Mouse (Mus musculus) mouse embryonic stem cell (cell line): ENCODE data around the gene Axdnd1.
"Not testable (repeated sequence)": the region's sequence is repeated elsewhere in the genome, so short reads cannot be mapped to it uniquely, and the experiment has no call there.

ENCODE experiments used
- in situ Hi-C, 2 experiments: fragments of 300-500 bp; cut with MboI; formaldehyde crosslinking; loops; 1 replicate in 1 of 2; 3 replicates in 1 of 2; pipeline ENCODE4 v1.14.3; 2019 to 2020; ENCODE audit warnings: low sequenced_read_pairs in 2 of 2, low pct_unique_long_range_greater_than_20kb in 1 of 2, mixed read lengths in 1 of 2; ENCODE audit not compliant: unreplicated experiment in 1 of 2

Axdnd1 gene

DNA sequence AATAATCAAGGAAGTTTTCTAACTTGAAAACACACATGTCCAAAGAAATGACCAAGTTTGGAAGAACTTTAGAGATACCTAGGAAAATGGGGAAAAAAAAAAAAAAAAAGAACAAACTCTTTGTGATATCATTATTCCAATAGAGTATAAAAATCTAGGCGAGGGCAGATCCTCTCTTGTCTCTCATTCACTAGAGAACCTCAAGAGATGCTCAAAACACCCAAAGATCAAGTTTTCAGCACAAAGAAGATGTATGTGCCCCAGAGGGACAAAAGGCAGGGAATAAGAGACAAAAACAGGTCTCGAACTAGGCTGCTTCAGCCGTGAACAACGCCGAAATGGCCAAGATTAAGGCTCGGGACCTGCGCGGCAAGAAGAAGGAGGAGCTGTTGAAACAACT, 55.2 kb downstream of the Axdnd1 start, which contains the start of gene Gm2000:
Gene Gm2000 (plus strand): TSS at position 301 of the 400 bp plus-strand sequence.
- in situ Hi-C loops = no loop called here

DNA sequence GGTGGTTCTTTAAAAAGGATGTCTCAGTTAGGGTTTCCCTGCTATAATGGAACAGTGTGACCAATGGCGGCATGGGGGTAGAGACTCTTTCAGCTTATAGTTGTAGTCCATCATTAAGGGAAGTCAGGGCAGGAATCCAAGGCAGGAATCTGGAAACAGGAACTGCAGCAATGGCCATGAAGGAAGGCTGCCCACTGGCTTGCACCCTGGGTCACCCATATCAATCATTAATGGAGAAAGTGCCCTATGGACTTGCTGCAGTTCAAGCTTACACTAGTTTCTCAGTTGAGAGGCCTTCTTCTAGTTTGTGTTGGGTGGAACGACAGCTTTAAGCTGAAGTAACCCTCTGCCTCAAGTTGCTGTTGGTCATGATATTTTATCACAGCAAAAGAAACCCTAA, 68.5 kb downstream of the Axdnd1 start:
- in situ Hi-C loops = no loop called here

DNA sequence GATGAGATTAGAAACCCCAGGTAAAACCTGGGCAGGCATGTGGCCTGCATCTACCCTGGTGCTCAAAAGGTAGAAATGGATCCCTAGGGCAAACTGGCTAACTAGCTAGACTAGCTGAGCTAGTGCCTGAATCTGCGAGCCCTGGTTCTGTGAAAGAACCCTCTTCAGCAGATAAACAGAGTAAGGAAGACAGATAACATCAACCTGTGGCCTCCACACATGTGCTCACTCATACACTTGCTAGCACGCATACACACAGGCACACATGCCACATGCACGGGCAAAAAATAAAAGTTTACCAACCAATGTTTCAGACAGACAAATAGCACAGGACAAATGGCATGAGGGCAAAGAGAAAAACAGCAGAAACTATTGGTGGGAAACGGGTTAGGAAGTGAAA, 70.5 kb downstream of the Axdnd1 start:
- in situ Hi-C loops = no loop called here

DNA sequence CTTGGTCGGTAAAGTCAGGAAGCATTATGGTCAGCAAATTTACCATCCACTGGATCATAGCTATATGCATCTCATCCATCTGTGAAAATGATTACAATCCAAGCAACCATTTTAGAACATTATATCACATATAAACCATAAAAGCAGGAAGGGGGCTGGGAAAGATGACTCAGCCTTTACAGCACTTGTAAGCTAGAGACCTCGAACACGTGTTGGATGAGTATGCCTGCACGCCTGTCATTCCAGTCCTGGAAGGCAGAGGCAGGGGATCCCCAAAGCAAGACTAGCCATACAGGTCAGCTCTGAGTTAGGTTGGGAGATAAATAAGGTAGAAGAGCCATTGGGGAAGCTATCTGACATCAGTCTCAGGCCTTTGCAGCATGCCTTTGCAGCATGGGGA, 71.9 kb downstream of the Axdnd1 start:
- in situ Hi-C loops = no loop called here

DNA sequence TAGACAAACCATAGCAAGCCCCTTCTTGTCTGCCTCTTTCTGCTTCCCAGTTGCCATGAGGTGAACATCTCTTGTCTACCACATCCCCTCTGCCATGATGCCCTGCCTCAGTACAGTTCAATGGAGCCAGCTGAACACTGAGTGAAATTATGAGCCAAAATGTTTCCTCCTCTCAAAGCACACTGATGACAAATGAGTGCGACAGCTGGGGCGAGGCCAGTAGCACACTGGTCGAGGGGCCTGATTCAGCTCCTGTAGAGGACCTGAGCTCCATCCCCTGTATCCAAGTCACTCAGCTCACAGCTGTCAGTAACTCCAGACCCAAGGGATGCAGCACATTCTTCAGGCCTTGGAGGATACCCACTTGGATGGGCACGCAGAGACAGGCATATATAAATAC, 75.3 kb downstream of the Axdnd1 start:
- in situ Hi-C loops = no loop called here

DNA sequence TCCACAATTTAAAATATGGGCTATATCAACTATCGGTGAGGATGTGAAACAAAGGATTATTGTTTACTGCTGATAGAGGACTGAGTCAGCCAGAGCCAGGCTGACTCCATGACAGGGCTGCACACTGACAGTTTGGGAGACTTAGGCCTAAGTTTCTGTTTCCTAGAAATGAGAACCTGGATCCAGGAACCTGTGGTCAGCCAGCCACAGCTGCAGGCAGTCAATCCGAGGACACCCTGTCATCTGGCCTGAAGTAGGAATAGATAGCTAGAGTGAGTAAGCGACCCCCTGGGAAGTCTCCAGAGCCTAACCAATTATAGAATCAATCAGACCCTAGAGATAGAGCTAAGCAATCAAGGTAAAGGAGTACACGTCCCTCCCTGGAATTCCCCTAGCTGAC, 76.5 kb downstream of the Axdnd1 start:
- in situ Hi-C loops = no loop called here

DNA sequence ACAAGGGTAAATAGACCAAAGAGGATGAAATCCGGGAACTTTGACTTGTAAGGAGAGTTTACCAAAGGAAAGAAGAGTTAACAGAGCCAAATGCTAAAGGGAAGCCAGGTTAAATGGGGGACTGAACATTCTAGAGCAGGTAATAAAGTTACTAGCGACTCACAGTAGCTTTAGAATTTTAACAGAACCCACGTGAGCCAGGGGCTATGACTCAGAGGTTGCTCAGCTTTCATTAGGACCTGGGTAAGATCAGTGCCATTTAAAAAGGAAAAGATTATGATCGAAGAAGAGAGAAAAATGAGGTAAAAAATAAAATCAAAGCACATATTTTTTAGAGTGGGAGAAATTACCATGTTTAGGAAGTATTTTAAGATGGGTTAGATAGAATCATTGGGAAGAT, 80.1 kb downstream of the Axdnd1 start:
- in situ Hi-C loops = no loop called here

DNA sequence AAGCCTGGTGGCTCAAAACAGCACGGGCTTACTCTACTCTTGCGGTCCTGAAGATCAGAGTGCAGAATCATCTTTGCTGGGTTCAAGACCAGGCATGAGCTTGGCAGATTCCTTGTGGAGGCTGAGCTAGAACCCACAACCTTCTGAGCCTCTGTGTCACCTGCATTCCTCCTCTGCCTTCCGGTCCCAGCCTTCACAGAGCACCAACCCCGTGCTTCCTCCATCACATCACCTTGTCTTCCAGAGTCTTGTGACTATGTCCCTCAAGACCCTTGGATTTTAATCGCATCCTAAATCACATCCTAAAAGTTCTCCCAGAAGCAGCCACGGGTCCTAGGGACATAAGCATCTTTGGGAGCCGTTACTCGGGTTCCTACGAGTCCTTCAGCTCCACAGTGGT, 97.8 kb downstream of the Axdnd1 start:
- in situ Hi-C loops = no loop called here

DNA sequence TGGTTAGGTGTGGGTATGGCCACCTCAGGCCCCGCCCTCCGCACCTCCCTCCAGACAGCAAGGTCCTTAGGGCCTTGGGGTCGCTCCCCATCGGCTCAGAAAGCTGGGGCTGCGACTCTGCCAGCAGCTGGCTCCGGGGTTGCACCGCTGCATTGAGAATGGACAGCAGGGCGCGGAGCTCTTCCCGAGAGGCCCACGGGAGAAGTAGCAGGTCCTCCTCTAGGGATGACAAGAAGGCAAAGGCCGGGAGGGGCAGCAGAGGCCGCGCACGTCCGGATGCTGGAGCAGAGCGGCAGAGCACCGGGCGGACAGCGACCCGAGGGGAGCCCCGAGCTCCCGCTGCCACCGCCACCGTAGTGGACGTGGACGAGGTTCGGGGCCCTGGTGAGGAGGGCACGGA, 110.3 kb downstream of the Axdnd1 start, which contains the start of gene Nphs2:
Gene Nphs2 (plus strand): TSS at position 98 of the 400 bp plus-strand sequence.
- in situ Hi-C loops = no loop called here

DNA sequence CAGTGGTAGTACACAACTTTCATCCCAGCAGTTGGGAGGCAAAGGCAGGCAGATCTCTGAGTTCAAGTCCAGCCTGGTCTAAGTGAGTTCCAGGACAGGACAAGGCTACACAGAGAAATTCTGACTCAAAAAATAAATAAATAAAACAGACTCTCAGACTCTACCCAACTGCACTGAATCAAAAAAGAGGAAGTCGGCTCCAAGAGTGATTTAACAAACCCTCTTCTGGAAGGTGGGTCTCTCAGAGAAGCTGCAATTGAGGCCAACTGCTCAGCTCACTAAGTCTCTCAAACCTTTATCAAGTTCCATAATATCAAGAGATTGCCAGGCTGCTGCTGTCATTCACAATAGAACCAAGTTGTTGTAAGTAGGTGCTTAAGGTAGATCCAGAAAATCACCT, 112.4 kb downstream of the Axdnd1 start:
- in situ Hi-C loops = no loop called here

DNA sequence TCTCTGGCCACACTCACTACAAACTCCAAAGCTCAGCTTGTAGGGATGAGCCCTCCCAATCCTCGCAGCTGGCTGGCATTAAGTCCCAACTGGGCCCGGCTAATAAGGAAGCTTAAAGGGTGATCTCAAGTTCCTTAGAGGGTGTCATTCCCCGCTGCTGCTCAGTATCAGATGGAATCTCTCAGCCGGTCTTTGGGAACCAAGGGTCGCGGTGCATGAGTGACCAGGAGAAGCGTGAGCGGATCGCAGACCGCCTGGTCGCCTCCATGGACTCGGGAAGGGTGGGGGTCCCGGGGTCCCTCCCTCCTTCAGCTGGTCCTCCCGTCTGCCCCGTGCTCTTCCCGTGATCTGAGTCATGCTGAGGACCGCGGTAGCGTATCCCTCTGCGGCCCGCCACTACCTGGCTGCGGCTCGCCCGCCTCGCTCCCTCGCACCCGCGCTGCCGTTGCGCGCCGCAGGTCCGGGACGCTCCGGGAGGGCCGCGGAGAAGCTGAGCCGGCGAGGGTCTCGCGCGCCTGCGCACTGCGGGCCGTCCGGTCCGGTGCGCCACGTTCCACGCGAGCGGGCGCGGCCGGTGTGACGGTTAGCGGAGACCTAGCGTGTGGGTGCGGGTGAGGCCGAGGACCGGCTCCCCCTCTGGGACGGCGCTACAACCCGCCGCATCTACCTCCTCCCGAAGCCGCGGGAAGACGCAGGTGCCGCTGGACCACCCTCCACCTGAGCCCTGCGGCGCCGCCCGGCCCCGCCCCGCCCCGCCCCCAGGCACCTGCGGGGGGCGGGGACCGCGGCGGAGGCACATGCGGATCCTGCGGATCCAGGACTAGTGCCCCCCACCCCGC, 117.8 kb downstream of the Axdnd1 start, which contains the start of gene Tdrd5:
Gene Tdrd5 (minus strand): TSS at position 754 of the 839 bp plus-strand sequence.
- in situ Hi-C loops = no loop called here

DNA sequence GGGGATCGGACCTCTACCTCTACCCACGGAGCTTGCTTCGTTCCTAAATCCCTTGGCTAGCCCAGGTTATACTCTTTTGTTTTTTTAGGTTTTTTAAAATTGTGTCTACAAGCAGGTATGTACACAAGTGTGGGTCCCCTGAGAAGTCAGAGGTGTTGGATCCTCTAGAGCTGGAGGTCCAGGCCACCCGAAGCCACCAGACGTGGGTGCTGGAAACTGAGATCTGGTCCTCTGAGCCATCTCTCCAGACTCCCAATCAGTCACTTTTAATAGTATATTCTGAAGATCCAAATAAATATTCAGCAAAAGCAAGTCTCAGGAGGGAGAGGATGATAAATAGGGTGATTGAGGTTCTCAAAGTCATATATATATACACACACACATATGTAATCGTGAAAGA, 130.9 kb downstream of the Axdnd1 start:
- in situ Hi-C loops = no loop called here

DNA sequence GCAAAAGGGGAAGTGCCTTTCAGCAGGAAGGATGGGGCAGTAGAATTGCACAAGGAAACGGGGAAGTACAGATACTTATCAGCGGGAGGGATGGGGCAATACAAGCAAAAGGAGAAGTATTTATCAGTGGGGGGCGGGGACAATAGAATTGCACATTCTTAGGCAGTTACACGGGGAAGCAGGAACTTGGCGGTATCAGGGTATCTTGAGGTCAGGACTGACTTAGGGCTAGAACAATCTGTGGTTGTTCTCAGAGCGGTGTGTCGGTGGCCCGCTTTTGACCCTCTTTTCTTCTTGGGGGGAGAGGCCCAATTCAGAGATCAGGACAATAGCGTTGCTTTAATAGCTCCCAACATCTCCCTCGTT, 131.8 kb downstream of the Axdnd1 start:
- in situ Hi-C loops = not testable (repeated sequence)

DNA sequence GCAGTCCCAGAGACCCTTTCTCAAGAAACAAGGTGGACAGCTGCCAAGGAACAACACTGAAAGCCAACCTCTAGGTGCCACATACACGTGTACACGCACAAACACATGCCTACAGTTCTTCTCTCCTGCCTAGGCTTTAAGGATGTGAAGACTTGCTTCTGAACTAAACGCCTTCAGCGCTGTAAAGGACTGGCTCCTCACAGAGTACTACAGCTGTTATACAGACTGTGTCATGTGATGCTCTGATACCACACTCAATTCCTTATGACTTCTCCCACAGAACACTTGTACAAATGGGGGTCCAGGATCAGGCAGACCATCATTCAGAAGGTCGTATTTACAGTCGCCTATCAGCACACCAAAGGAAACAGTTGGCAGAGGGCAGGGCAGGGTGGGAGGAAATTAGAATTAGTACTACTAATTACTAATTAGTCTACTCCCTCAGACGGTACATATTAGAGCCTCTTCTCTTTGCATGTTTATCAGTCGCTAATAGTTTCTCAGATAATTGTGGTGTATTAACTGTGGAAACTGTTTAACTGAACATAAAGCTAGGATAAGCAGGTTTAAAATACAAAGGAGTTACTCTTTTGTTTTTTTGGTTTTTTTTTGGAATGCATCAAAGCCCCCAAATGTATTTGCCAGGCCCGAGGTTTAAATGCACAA, 132.3 kb downstream of the Axdnd1 start:
- in situ Hi-C loops = no loop called here

DNA sequence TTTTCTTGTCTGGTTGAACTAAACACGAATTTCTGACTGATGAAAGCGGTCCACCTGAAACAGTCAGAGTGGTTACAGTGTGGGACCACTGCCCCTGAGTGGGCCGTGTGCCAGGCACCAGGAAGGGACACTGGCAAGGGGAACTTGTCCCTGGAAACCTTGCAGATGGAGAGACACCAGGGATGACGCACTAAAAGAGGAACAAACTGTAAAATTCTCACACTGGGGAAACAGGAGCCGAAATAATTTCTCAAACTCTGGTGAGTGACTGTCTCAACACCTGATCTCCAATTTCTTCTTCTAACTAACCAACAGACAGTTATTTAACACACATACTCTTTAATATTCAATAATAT, 135.4 kb downstream of the Axdnd1 start:
- in situ Hi-C loops = no loop called here

DNA sequence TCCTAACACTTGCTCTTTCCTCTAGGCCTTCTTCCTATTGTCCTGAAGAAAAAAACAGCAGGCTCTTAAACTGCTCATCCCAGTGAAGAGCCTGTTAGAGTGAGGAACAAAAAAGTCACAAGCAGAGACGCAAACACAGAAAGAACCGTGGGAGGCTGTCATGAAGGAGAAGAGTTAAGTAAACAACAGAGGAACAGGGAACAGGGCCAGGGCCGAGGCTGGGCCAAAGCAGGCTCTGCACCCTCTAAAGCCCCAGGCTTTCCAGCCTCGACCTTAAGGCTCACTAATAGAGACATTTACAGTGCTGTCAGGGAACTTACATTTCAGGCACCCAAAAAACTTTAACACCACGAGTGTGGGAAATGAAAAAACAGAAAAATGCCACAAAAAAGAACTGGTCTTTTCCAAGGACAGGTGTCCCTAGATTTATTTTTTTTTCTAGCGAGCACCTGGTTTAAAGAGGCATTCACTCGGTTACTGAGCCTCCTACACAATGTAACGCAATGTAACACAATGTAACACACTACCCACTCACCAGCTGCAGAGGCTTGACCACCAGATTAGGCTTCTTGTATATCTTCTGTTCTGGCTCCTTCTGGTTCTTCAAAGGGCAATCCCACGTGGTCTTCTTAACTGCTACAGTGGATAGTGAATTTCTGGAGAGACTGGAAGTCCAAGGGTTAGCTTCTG, 136.0 kb downstream of the Axdnd1 start:
- in situ Hi-C loops = no loop called here

DNA sequence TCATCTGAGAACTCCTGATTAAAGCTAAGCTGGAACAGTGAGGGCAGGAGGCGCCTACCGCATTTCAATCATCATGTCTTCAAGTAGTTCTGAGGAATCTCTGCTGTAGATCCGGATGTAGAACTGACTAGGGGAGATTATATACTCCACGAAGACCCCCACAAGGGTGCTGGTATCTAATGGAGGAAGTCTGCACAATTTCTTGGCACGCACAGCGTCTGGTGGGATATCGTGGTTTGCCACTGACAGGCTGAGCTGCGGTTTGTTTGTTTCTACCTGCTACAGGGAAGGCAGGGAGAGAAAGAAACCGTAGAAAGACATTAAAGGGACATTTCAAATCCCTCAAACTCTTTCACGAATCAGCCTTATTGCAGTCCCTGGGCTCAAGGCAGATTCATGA, 136.8 kb downstream of the Axdnd1 start:
- in situ Hi-C loops = no loop called here

DNA sequence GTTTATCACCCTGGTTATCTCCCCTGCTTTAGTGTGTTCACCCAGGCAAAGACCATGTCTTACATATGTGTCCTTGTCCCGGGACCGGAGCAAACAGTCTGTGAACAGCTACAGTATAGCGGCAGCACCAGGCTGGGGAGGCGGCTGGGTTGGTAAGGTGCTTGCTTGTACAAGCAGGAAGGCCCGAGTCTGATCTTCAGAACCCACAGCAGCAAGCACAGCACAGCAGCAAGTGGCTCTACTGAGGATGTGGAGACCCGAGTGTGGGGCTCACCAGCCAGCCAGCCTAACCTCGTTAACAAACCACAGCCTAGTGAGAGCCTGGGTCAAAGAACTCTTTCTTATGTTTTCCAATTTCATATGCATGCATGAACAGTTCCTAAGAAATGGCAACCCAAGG, 140.8 kb downstream of the Axdnd1 start:
- in situ Hi-C loops = no loop called here

DNA sequence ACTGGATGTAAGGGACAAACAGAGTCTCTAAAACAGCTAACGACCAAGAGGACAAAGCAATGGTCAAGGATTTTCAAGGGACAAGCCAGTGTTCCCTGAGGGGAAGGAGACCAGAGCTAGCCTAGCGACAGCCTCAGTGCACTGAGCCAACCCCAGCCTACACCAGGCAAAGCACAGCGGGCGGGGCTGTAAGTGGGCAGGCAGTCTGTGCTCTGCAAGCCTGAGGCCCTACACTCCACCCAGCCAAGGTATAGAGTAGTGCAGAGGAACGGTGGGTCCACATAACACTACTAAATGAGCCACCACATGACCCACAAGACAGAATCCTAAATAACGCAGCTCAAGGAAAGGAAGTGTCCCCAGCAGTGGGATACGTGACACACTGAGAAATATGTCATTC, 147.3 kb downstream of the Axdnd1 start:
- in situ Hi-C loops = no loop called here
